Mouse (Mus musculus) layer of hippocampus, adult 9-10 months (tissue): ENCODE results near the gene Nanos3.

ENCODE experiments used
- DNase-seq: peaks from one replicate; pipeline ENCODE4 v3.0.0; 2022; ENCODE audit warnings: low spot score

Nanos3 gene

DNA sequence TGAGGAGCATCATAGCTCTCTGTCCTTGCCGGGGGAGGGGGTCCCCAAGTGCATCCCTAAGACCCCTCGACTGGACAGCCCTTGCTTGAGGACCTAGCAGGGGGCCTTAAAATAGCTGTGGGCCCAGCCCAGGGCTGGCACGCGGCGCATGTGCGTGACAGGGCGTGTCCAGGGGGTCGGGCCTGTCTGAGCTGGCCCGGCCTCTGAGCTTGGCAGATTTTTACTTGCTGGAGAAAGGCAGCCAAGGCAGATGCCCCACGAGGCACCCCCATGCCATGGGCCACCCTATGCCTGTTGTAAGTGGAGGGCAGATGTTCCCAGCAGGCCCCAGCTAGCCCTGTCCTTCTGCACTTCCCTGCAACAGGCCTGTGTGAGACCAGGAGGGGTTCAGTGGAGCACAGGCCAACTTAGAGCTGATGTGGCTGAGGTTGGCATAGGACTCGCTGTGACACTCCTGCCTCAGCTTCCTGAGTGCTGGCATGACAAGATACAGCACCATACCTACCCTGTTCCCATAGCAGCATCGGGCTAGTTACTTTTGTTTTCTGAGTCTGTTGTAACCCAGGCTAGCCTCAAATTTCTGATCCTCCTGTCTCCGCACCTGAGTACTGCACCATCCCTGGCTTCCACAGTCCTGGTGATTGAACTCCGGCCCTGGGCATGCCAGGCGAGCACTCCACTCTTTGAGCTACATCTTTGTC, 16.7 kb upstream of the Nanos3 start:
- no peak for DNase-seq

DNA sequence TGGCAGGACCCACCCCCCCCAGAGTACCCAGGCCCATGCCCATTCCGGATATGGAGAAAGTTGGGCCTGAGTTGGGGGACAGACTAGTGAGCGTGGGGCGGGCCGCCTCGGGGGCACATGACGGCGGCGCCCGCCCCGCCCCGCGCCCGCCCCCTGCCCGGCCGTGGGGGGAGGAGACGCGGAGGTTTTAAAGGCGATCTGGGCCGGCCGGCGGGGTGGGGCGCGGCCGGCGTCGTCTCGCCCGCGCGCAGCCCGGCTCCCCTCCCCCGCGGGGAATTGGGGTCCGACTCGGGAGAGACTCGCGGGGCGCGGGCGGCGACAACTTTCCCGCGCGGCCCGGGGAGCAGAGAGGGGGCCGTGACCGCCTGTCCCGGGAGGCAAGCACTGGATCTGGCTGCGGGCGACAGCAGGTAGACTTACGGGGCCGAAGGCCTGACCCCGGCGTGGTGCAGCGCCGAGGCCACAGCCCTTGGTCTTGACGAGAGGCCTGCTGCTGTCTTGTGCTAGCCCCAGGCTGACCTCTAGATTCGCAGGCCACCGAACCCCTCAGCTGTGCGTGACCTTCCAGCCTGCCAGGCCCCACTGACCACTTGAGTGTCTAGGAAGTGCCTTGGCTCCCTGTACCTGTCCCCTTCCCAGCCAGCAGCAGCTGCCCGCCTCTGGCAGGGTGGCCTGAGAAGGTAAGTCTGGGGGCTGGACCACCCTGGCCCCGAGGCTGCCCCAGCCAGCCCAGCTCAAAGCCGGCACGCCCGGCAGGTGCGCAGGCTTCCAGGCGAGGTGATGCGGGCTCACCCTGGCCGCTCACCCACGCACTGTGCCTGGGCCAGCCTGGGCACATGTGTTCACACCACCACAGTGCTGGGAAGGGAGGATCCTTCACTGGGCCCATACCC, 15.9 kb upstream of the Nanos3 start:
- no peak for DNase-seq

DNA sequence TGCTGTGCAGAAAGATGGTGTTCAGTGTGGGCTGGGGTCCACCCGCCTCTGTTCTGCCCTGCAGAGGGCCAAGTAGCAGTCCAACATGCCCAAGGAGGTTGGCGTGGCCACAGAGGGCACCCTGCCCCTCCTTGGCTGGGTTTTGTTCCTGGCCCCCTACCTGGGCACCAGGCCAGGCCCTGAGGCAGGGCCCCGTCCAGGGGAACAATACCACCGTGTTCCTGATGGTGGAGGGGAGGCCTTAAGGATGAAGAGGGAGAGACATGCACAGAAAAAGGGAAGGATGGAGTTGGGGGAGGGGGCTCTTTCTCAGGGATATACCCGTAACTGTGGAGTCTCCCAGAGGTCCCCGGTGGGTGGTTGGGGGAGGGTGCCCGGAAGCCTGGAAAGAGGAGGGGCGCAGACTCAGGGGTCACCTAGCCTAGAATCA, 15.1 kb upstream of the Nanos3 start:
- DNase-seq = no peak

DNA sequence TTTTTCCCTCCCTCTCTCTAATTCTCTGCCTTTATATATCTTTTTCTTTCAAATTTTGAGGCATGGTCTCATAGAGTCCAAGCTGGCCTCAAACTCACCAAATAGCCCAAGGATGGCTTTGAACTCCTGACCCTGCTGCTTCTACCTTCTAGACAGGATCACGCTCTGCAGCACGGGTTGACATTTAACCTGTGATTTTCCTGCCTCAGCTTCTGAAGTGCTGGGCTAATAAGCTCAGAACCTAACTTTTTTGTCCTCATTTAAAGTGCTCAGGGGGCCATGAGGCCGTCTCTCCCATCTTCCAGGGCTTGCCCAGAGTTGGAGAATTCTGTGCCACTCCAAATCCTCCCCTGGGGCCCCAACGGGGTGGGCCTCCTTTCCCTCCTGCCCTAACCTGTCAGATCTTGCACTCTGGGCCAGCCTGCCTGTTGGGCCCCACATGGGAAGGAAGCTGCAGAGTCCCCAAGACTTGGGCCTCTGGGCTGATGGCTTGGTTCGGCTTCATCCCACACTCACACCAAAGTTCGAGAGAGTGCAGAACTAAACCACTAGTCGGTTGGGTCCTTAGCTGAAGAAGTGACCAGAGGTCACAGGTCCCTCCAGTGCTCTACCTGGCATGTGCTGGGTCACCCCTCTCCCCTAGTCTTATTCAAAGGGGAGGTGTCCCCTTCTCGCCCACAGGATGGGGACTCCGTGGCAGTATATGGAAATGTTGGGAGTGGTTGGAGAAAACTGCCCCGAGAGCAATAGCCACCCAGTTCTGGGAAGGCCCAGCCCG, 14.5 kb upstream of the Nanos3 start:
- no peak for DNase-seq

DNA sequence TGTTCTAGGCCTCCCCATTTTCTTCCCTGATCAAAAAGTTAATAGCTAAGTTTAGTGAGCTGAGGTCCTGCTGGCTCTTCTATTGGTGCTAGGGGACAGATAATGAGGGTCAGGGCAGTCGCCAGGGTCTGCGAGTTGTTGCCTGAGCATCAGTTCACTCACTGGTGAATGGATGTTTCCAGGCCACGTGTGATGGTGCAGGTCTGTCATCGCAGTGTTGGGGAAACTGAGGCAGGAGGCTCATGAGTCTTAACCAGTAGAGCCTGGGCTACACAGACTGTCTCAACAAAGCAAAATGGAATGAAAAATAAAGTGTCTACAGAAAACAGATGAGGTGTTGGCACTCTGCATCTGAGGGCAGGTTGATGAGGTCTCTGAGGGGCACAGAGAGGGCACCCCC, 13.9 kb upstream of the Nanos3 start:
- no peak for DNase-seq

DNA sequence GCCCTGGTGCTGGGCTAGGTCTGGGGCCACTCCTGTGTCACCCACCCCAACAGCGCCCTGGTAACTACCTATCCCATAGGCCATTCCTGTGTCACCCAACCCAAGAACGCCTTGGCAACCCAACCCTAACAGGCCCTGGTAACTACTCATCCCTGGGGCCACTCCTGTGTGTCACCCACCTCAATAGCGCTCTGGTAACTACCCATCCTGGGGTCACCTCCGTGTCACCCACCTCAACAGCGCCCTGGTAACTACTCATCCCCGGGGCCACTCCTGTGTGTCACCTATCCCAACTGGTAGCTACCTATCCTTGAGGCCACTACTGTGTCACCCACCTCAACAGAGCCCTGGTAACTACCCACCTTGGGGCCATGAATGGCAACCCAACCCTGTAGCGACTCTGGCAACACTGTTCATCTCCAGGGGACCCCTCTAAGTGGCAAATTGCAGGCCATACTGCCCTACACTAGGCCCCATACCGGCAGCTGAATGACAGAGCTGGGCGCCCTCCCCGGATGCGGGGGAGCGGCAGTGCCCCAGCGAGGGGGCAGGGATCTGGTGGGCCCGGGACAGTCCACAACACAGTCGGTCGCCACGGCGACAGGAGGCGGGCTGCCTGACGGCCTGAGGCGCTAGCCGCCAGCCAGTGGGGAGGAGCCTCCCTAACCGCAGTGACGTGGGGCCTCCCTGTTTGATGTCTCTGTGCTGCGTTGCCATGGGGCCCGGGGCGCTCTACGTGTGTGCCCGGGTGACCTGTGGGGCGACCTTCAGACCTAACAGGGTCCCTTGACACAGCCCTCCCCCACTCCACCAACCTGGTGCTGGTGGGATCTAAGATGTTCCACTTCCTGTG, 13.1 kb upstream of the Nanos3 start:
- no peak for DNase-seq

DNA sequence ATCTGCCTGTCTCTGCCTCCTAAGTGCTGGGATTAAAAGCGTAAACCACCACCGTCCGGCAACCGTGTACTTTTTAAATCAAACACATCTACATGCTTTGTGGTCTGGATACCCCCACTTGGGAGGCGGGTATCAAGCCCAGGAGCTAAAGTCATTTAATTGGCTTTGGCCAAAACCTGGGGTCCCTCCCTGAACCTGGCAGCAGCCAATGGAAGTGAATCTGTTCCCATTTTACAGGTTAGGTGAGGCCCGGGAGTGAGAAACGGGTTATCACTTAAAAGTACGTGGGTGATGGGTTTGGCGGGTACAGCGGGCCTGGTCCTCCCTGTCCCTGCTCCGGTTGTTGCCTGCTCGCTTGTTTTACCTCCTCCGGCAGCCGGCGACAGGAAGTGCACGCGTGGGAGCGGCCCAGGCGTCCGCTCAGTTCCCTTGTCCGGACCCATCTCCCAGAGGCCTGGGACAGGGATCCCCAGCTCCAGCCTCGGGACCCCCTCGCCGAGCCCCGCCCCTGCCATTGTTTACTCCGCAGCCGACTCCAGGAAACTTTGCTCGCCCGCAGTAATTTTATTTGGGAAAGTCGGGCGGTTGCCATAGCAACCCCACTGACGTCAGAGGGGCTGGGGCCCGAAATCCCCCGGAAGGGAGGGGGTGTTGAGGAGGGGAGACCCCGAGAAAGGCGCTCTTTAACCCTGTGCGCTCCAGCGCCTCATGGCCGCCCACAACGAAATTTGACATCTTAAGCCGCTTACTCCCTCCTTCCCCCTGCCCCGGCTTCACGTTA, 12.3 kb upstream of the Nanos3 start:
- DNase-seq = no peak

DNA sequence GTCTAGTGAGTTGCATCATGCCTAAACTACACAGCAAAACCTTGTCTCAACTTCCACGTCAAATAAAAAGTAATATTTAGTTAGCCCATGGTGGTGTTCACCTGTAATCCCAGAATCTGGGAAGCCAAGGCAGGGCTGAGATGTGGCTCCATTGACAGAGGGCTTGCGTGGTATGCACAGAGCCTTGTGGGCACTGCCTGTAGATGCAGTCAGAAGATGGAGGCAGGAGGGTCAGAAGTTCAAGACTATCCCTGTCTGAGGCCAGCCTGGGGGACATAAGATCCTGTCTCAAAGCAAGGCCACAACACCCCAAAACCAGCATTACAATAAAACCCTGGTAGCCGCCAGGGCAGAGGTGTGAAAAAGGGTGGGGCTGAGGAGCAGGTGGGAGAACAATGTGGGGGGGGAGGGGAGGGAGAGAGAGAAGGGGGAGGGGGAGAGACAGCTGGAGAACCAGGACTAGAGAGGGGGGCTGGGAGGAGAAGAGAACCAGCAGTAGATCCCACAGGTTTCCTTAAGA, 9.3 kb upstream of the Nanos3 start:
- DNase-seq = no peak

DNA sequence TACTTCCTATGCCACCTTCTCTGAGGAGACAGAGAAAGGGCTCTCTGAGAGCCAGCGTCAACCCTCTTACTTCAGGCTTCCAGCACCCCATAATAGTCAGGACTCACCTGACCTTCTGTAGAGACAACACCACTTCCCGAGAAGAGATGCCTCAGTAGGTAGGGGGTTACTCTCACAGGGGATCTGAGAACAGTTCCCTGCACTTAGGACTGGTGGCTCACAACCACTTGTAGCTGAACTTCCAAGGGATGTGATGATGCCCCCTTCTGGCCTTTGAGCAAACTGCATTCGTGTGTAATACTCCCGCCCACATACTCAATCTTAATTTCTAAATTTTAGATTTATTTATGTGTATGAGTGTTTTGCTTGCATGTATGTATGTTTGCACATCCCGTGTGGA, 8.5 kb upstream of the Nanos3 start:
- no peak for DNase-seq

DNA sequence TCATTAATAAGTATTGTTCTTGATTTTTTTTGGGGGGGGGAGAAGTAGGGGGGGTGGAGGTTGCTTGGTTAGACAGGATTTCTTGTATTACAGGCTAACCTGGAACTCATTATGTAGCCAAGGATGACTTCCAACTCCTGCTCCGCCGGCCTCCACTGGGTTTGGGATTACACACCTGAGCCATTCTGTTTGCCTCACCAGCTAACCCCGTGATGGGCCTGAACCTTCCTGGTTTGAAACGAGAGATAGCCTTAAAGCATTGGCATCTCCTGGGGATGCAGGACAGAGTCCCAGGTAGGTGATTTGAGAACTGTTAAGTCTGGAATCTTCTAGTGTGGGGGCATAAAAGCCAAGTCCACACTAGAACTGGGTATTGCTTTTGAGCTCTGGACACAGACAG, 8.1 kb upstream of the Nanos3 start:
- no peak for DNase-seq

DNA sequence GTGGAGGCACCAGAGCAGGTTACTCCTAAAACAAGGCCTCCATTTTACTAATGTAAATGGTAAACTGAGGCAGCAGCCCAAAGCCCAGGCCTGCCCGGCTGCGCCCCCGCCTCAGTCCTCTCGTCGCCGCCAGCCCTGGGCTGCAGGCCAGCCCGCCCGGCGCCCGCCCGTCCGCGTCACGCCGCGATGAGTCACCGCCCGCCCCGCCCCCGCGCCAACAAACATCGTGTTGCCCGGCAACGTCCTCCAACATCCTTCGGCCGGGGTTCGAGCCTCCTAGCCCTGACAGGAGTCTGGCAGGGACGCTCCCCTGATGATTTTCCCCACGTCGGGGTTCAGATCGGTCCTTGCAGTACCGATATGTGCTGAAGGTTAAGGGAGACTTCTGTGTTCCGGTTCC, 7.5 kb upstream of the Nanos3 start:
- DNase-seq = no peak

DNA sequence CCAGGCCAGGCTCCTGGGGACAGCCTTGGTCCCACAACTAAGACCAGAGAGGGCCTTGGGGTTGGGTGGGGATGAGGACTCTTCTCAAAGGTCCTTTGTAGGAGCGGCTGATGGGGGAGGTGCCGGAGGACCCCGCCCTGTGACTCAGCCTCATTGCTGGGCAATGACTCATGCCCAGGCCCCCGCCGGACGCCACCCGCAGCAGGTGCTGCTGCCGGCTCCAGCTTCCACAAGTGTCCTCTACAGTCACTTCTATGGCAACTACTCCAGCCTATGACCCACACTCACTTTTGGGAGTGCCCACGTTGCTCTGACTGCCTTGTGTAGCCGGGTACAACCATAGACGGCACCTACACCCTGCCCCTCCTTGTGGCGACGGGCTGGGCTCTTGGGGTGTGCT, 7.0 kb upstream of the Nanos3 start:
- no peak for DNase-seq

DNA sequence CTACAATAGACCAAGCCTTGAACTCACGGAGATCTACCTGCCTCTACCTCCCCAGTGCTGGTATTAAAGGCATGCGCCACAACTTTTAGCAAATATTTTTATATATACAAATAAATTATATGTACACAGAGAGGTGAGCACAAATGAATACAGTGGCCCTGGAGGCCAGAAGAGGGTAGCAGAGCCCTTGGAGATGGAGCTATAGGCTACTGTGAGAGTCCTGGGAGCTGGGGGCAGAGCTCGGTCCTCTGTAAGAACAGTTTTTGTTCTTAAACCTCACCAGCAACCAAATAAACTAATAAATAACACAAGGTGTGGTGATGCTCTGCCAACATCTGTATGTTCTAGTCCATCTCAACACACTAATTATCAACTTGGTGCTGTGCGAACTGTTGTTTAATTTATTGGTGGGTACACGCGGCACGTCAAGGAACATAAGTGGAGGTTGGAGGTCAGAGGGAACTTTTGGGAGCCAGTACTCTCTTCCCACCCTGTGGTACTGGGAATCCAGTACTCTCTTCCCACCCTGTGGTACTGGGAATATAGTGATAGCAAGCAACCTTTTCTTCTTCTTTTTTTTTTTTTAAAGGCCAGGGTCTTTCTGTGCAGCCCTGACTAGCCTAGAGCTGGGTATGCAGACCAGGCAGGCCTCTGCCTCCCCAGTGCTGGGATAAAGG, 5.3 kb upstream of the Nanos3 start:
- no peak for DNase-seq

DNA sequence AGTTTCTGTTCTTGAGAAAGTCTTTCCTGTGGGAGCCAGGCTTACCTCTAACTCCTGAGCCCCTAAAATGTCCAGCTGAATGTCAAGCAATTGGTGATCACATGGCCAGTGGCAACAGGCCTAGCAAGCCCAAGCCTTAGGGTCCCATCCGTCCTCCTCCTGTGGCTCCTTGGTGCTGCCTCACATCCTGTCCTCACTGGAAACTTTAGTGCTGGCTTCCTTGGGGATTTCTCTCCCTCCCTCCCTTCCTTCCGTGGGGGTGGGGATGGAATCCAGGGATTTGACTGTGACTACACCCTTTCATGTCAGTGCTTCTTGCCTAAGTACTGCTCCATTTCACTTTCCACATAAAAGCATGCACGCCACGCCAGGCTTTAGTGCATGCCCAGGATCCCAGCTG, 4.6 kb upstream of the Nanos3 start:
- DNase-seq = no peak

DNA sequence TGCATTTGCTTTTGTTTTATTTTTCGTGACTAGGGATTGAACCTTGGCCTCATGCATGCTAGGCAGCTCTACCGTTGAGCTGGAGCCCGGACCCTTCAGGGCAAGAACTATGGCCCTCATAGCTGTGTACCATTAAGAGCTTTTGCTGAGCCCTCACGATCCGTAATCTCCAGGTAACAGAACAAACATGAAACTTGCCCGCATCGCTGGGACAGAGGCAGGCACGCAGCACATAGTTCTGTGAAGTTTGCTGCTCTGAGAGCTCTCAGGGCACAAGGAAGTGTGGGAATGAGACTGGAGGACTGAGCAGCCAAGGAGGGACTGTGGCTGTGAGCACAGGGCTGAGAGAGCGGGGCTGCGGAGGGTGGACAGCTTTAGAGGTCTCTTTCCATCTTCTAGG, 3.7 kb upstream of the Nanos3 start:
- DNase-seq = no peak

DNA sequence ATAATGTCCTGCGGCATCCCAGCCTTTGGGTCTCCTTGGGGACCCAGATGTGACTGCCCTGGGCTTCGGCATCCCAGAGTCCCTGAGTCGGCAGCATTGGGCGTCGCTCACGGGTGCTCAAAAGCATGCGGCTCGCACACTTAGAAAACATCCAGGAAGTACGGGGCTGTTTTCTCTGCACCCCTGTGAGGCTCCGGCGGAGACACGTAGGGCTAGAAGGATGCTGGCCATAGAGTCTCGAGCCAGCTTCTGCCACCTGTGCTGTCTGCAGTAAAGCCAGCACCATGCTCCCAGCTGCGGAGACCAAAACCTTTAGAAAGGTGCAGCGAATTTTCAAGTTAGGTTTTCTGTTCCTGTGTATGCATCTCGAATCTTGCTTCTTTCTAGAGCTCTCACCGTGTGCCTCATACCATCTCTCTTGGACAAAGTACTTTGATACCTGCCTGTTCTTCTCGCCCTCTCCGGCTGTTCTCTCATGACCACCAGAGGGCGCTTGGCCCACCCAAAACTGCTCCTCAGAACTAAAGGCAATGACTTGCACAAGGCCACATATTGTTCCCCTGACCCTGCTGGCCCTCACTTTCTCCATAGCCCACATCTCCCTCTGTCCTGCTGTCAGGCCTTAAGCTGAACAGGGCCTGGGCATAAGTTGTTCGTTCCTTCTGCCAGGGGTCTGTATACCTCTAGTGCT, 2.2 kb upstream of the Nanos3 start:
- no peak for DNase-seq

DNA sequence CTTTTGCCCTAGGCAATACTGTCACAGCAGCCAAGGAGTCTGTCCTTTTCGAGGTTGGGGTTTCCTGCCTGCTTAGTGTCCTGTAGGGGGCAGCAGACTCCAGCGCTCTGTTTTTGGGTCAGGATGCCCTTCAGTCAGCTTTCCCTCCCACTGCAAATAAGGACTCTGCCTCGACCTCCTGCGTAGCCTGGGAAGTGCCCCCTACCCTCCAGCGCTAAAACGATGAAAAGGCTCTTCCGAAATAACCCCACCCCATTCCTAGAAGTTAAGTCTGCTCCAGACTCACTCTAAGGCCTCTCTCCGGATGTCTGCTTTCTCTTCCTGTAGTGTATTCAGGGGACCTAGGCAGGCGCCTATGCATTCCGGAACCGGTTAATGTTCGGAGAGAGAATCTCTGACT, 1.5 kb upstream of the Nanos3 start:
- no peak for DNase-seq

DNA sequence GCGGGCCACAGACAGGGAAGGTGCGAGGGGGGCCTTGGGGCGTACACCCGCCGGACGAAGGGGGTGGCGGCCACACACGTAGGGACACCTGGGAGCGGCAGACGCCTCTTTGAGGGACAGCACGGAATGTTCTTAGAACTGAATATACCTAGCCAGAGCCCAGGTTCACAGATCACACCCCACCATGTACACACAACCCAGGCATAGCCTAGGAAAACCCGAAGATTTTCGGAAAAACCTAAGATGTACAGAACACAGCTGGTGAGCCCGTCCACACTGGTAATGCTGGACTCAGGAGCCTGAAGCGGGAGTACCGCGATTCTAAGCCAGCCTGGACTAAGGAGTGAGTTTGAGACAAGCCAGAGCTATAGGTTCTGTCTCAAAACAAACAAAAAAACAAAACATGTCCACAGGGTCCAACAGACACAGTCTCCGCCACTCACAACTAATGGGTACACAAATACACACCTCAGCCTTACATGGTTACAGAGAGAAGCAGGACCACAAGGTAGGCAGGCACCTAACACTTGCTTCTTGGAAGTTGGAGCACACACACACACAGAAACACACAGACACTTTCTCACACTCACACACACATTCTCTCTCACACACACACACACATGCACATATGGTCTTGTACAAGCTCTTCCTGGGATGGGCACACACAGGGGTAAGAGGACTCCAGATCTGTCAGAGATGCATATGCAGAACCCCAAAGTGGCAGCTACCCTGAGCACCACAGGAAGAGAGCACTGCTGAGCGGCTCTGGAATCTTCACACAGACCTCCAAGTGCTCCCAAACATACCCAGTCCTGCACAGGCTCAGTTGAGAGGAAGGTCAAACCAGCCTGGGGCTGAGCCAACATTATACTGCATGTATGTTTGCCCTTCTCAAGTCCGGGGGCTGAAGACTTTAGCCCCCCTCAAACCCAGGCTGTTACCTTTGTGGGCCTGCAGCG, 653 bp downstream of the Nanos3 start:
- no peak for DNase-seq
